Mouse (Mus musculus): ENCODE measurements around the gene Hsp90b1. TPM values are rescaled to one million over a fixed set of nuclear protein-coding genes. Genes with fewer than 3 reads are reported as not detected.
"Not testable (repeated sequence)": the region's sequence is repeated elsewhere in the genome, so short reads cannot be mapped to it uniquely, and the experiment has no call there.

The Hsp90b1 gene
- polyA plus RNA-seq, 2 experiments, result 401 to 466 TPM

DNA sequence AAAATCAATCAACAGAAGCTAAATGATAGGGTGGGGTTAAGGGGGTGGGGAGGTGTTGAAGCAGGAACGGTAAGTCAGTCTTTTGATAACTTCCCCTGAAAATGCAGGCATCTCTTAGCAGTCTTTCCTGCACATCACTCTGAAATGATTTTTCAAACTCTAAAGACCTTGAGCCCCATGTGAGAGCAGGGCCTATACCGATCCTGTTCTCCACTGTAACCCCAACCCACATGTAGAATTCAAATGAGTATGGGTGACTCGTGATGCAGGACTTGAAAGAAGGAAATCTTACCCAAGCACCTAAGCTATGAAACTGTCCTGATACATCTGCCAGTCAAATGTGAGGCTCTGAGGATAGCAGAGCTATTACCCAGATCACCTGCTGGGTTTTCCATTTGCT, 4.3 kb downstream of the Hsp90b1 start:
- DNase-seq (ENCODE audit: low spot score), result no peak
- H3K36me3 ChIP-seq (ENCODE audit: control insufficient read depth, insufficient read depth, low read length), result peaks cover 73% of the 10 kb centered on the region
- H3K27me3 ChIP-seq (ENCODE audit: control insufficient read depth, insufficient read depth, low read length), result no peaks in the 10 kb centered on the region
- H3K4me3 ChIP-seq (replicated peaks; ENCODE audit: low read length), result peak overlapping the region; percentile 4; the same call in 1 of the 2 replicates
- TF ChIP-seq POLR2A (IDR thresholded peaks at IDR 0.05; ENCODE audit: borderline replicate concordance, extremely low read depth, insufficient read depth, insufficient read length), result no peak
- H3K9me3 ChIP-seq (ENCODE audit: control insufficient read depth, low read length), result no peaks in the 10 kb centered on the region
- peaks cover 37% of the 10 kb centered on the region for H3K4me1 ChIP-seq (ENCODE audit: control insufficient read depth, insufficient read depth, low read length)
- H3K4me2 ChIP-seq (replicated peaks; ENCODE audit: low read depth, low read length, severe bottlenecking), result no peak overlapping the region
- H3K27ac ChIP-seq (replicated peaks; ENCODE audit: low read depth, low read length), result no peak overlapping the region
- H3K9ac ChIP-seq (ENCODE audit: low read depth, low read length, severe bottlenecking), result 0 out of 2 replicates have a peak overlapping the region, but pooled peaks have one; percentile 6
- 56% methylated on average over 3 of the region's 3 CpGs for WGBS
- ATAC-seq (ENCODE audit: low FRiP score, low read depth), result no peak

DNA sequence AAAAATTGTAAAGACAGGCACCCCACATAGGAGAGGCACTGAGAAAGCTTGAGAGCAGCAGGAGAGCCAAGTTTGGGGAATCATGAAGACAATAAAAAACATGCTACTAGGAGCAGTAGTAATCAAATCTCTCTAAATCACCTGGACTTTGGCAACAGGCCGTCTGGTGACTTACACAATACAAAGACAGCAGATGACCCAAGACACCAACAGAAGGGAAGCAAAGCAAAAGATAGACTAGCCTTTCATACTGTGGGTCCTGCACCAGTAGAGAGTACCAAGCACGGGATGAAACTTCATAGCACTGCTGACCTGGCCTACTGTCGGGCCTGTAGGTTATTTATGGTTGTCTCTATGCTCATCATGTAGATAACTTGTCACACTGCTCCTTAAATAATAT, 5.1 kb downstream of the Hsp90b1 start:
- no peak for TF ChIP-seq POLR2A (IDR thresholded peaks at IDR 0.05; ENCODE audit: borderline replicate concordance, extremely low read depth, insufficient read depth, insufficient read length)
- 61% methylated on average over 3 of the region's 3 CpGs for WGBS
- ATAC-seq (ENCODE audit: low FRiP score, low read depth), result no peak
- Histone ChIP-seq H3K9me3 (ENCODE audit: control insufficient read depth, low read length) (no peaks in the 10 kb centered on the region), H3K4me1 (ENCODE audit: control insufficient read depth, insufficient read depth, low read length) (peaks cover 37% of the 10 kb centered on the region), H3K9ac (ENCODE audit: low read depth, low read length, severe bottlenecking) (no peak overlapping the region), H3K27me3 (ENCODE audit: control insufficient read depth, insufficient read depth, low read length) (no peaks in the 10 kb centered on the region), H3K36me3 (ENCODE audit: control insufficient read depth, insufficient read depth, low read length) (peaks cover 80% of the 10 kb centered on the region), H3K4me2 (replicated peaks; ENCODE audit: low read depth, low read length, severe bottlenecking) (0 out of 2 replicates have a peak overlapping the region, but pooled peaks have one; percentile 19), H3K4me3 (replicated peaks; ENCODE audit: low read length) (no peak overlapping the region), H3K27ac (replicated peaks; ENCODE audit: low read depth, low read length) (no peak overlapping the region)
- no peak for DNase-seq (ENCODE audit: low spot score)

DNA sequence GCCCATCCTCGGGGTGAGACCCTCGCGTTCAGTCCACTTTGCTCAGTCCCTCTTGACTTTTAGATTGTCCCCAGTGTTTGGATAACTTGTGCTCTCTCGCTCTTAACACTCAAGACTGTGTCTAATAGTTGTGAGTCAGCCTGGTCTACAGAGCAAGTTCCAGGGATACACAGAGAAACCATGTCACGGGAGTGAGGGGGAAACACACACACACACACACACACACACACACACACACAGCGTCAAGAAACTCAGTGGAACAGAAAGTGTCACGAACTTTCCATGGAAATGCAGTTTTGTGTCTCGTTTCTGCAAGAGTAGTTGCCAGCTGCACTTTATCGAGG, 19.3 kb downstream of the Hsp90b1 start:
- not testable (repeated sequence) for H3K27ac ChIP-seq (replicated peaks; ENCODE audit: low read depth, low read length); H3K27me3 ChIP-seq (ENCODE audit: control insufficient read depth, insufficient read depth, low read length)

DNA sequence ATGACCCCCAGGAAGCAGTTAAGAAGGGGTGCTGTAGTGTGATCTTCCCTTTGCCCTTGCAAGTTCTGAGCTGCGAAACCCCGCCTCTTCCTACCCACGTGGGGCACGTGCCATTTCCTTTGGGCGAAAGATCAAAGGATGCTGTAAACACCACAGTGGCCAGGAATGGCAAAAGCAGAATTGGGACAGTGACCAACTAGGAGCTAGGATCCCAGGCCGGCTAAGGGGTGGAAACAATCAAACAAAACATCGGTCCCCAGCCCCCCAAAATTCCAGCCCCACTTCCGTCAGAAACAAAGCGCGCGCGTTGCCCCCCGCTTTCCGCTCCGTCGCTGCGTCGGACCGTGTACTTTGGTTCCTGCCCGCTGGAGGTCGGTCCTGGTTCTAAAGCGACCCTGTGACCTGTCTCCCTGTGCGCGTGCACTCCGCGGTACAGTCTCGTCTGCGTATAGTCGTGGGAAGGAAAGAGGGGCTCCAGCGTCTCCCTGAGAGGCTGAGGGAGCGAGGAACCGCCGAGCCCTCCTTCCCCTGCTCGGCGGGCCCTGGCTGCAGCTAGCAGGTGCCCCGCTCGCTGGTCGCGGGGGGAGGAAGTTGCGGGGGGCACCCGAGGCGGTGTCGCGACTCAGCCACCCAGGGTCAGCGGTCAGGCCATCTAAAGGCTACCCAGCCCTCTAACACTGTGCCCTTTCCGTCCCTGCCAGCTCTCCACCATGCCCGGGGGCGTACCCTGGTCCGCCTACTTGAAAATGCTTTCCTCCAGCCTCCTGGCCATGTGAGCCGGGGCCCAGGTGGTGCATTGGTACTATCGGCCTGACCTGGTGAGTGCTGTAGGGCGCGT, 19.9 kb downstream of the Hsp90b1 start:
- peak overlapping the region; percentile 65 for H3K4me2 ChIP-seq (replicated peaks; ENCODE audit: low read depth, low read length, severe bottlenecking)
- H3K4me3 ChIP-seq (replicated peaks; ENCODE audit: low read length), result peak overlapping the region; percentile 66
- ATAC-seq (ENCODE audit: low FRiP score, low read depth), result peak; percentile 90
- not testable (repeated sequence) for H3K36me3 ChIP-seq (ENCODE audit: control insufficient read depth, insufficient read depth, low read length); H3K27me3 ChIP-seq (ENCODE audit: control insufficient read depth, insufficient read depth, low read length); H3K4me1 ChIP-seq (ENCODE audit: control insufficient read depth, insufficient read depth, low read length); H3K9me3 ChIP-seq (ENCODE audit: control insufficient read depth, low read length)
- WGBS, result under 1% methylated on average over 35 of the region's 53 CpGs
- peak overlapping the region; percentile 76 for H3K27ac ChIP-seq (replicated peaks; ENCODE audit: low read depth, low read length)
- DNase-seq (ENCODE audit: low spot score), result peak; percentile 65
- H3K9ac ChIP-seq (ENCODE audit: low read depth, low read length, severe bottlenecking), result peak overlapping the region; percentile 81

More for the DNA sequence above, 19.3 kb downstream of the Hsp90b1 start:
- not testable (repeated sequence) for ATAC-seq (ENCODE audit: low FRiP score, low read depth); H3K9me3 ChIP-seq (ENCODE audit: control insufficient read depth, low read length); H3K4me1 ChIP-seq (ENCODE audit: control insufficient read depth, insufficient read depth, low read length); DNase-seq (ENCODE audit: low spot score)
- Histone ChIP-seq H3K4me2 (replicated peaks; ENCODE audit: low read depth, low read length, severe bottlenecking) (peak overlapping the region; percentile 65), H3K9ac (ENCODE audit: low read depth, low read length, severe bottlenecking) (peak overlapping the region; percentile 81), H3K36me3 (ENCODE audit: control insufficient read depth, insufficient read depth, low read length) (peaks cover 13% of the 10 kb centered on the region; the same call in 1 of the 2 replicates), H3K4me3 (replicated peaks; ENCODE audit: low read length) (peak overlapping the region; percentile 66)
- 29% methylated on average over 8 of the region's 9 CpGs for WGBS

DNA sequence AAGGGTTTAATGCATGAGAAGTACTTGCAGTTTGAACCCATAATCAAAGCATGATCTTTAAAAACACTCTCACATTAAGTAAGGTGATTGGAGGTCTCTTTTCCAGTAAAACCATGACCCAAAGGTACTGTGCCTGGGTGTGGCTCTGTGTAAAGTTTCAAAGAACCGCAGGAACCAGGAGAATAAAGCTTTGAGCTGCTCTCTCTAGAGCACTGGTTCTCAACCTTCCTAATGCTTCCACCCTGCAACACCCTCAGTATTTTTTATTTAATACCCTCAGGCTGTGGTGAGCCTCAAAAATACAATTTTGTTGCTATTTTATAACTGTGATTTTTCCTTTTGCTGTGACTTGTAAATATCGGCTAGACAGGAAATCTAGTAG, 20.5 kb downstream of the Hsp90b1 start:
- not testable (repeated sequence) for H3K27me3 ChIP-seq (ENCODE audit: control insufficient read depth, insufficient read depth, low read length); H3K36me3 ChIP-seq (ENCODE audit: control insufficient read depth, insufficient read depth, low read length); H3K4me1 ChIP-seq (ENCODE audit: control insufficient read depth, insufficient read depth, low read length); H3K27ac ChIP-seq (replicated peaks; ENCODE audit: low read depth, low read length); H3K9me3 ChIP-seq (ENCODE audit: control insufficient read depth, low read length); DNase-seq (ENCODE audit: low spot score)
- Histone ChIP-seq H3K4me2 (replicated peaks; ENCODE audit: low read depth, low read length, severe bottlenecking) (peak overlapping the region; percentile 65; the same call in 1 of the 2 replicates), H3K9ac (ENCODE audit: low read depth, low read length, severe bottlenecking) (peak overlapping the region; percentile 81; the same call in 1 of the 2 replicates), H3K4me3 (replicated peaks; ENCODE audit: low read length) (peak overlapping the region; percentile 66)
- WGBS, result 24% methylated on average over 2 of the region's 2 CpGs
- ATAC-seq (ENCODE audit: low FRiP score, low read depth), result 0 out of 2 replicates have a peak, but pooled peaks have one; percentile 2

DNA sequence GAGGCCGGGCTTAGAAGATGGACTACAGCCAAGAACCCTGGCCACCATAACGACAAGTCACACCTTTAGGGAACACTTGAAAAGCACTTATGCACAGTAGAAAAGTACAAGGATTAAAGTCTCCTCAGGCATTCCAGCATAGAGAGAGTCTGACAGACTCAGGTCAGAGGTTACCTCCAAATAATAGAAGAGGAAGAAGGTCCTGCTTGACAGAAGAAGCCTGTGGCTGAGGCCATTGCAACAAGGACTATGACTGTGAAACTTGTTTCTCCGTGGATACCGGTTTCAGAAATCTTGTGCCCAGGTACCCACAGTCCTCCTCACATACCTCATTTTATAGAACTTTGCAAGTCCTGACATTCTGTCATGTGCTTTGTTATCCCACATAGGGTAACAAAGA, 34.8 kb downstream of the Hsp90b1 start:
- not testable (repeated sequence) for H3K4me2 ChIP-seq (replicated peaks; ENCODE audit: low read depth, low read length, severe bottlenecking); ATAC-seq (ENCODE audit: low FRiP score, low read depth); H3K27me3 ChIP-seq (ENCODE audit: control insufficient read depth, insufficient read depth, low read length); H3K36me3 ChIP-seq (ENCODE audit: control insufficient read depth, insufficient read depth, low read length); H3K9me3 ChIP-seq (ENCODE audit: control insufficient read depth, low read length); DNase-seq (ENCODE audit: low spot score); H3K9ac ChIP-seq (ENCODE audit: low read depth, low read length, severe bottlenecking); H3K4me3 ChIP-seq (replicated peaks; ENCODE audit: low read length); H3K27ac ChIP-seq (replicated peaks; ENCODE audit: low read depth, low read length); H3K4me1 ChIP-seq (ENCODE audit: control insufficient read depth, insufficient read depth, low read length)
- 83% methylated on average over 4 of the region's 4 CpGs for WGBS

Small RNA genes within 50 kb of the gene (microRNA-seq; reads per million reads assigned to microRNA genes)
- gene Gm25745, result 1.8 reads per million

Other genes with a start within 250 kb of the Hsp90b1 start
- 1.6 and 1.9 TPM in 2 replicates for gene Syn3, start 206.6 kb downstream of the Hsp90b1 start, polyA plus RNA-seq (2012; rRNA removed)
- gene Syn3, start 206.6 kb downstream of the Hsp90b1 start, polyA plus RNA-seq (2014; fragmentation: Nextera tagmentation; extraction: Ambion mirVana), result 2.0 and 2.9 TPM in 2 replicates
- gene Ttc41, start 302 bp upstream of the Hsp90b1 start, polyA plus RNA-seq (2012; rRNA removed), result 1.9 and 2.5 TPM in 2 replicates
- 0.98 and 1.4 TPM in 2 replicates for gene Ttc41, start 302 bp upstream of the Hsp90b1 start, polyA plus RNA-seq (2014; fragmentation: Nextera tagmentation; extraction: Ambion mirVana)
- 0.05 TPM in 1 of 2 replicates, not detected in the other for gene Gm49358, start 58.5 kb upstream of the Hsp90b1 start, polyA plus RNA-seq (2012; rRNA removed)
- gene Gm49358, start 58.5 kb upstream of the Hsp90b1 start, polyA plus RNA-seq (2014; fragmentation: Nextera tagmentation; extraction: Ambion mirVana), result 0.22 TPM in 1 of 2 replicates, not detected in the other
- 5.5 and 6.6 TPM in 2 replicates for gene Nt5dc3, start 73.5 kb upstream of the Hsp90b1 start, polyA plus RNA-seq (2012; rRNA removed)
- gene Nt5dc3, start 73.5 kb upstream of the Hsp90b1 start, polyA plus RNA-seq (2014; fragmentation: Nextera tagmentation; extraction: Ambion mirVana), result 1.1 and 1.3 TPM in 2 replicates